Mouse (Mus musculus) adipocyte (in vitro differentiated cells): ENCODE results near the gene Zdhhc12.
"Not testable (repeated sequence)": the region's sequence is repeated elsewhere in the genome, so short reads cannot be mapped to it uniquely, and the experiment has no call there.

Source experiments
- DNase-seq: peaks from one replicate; pipeline ENCODE4 v3.0.0-alpha.2; 2016; ENCODE audit warnings: low spot score

The Zdhhc12 gene

DNA sequence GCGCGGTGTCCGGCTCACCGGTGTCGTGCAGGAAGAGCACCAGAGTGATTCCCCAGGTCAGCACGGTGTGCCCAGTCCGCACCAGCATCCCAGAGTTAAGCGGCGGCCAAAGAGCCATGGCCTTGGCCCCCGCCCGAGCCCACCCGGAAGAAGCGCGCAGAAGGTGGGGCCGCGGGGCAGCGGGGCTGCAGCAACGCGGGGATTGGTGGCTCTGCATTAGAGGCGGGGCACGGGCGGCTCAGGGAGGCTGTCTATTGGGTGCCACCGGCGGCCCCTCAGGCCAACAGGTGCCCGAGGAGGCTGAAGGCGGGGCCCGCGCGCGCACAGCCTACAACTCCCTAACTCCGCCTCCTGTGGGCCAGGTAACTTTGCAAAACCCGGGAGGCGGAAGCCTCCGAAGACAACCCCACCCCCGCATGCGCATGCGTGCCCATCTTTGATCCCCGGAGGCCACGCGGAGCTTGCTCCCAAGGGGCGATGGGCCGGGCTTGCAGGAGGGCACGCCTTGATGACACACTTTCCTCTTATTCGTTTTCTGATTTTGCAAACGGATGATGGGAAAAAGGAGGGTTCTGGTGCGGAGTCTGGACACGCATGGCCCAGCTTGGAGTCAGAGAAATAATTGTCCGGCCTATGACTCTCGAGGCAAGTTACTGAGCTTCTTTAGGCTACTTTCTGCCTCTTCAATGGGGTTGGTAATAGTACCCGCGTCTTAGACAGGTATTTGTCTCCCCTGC, at the start of gene Zdhhc12:
TSS of gene Zdhhc12 (minus strand) at position 178 of the 737 bp plus-strand sequence.
- peak; percentile 92 for DNase-seq

DNA sequence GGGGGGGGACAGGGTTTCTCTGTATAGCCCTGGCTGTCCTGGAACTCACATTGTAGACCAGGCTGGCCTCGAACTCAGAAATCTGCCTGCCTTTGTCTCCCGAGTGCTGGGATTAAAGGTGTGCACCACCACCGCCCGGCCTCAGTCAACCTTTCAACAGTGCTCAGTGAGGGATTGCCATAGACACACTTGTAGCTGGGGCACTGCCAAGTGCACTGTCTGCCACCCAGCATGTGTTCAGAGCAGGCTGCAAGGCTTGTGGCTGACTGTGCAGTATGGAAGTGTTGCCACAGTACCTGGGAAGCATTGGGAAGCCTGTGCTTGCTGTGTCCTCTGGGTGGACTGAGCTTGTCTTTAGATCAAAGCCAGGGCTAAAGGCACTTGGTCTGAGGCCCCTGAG, 46.6 kb upstream of the Zdhhc12 start:
- DNase-seq: peak; percentile 39

DNA sequence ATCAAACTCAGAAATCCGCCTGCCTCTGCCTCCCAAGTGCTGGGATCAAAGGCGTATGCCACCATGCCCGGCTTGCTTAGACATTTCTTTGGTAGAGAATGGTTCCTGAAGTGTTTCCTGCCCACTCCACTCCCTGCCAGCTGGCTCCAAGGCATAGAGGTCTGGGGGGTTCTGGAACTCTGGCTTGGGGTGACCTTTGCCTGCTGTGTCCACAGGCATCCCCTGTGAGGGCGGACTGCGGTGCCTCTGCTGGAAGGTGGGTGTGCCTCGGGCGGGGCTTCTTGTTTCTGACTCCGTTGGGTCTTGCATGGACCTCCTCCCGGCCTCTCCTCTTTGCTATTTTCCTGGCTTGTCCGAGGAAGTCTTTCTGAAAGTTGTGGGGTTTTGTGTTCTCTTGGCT, 43.0 kb upstream of the Zdhhc12 start:
- no peak for DNase-seq

DNA sequence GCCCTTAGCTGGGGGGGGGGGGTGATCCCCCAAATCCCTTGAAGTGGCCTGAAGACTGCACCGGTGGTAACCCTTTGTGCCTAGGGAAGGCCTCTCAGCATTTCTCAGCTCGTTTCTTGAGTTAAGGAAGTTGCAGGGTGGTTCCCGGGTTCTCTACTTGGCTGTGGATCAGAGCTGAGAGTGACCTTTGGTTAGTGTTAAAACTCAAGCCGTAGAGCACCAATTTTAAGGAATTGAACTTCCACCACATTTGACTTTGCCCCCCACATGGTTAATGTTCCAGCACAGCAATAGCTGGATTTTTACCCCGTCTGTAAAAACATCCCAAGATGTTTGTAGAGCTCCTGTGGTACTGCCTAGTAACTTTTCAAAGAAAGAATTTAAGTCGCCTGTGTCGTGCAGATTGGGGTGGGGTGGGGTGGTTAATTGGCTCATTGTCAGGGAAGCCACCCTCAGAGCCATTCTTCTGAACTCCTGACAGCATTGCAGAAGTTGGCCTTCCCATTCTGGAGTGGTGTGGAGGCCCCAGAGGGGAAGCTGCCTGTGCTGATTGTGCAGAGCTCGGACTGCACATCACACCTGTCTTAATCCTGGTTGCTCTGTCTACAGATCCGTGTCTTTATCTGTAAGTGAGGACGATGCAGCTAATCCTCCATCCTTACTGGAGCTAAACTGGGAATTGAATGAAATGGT, 41.6 kb upstream of the Zdhhc12 start:
- peak; percentile 51 for DNase-seq

DNA sequence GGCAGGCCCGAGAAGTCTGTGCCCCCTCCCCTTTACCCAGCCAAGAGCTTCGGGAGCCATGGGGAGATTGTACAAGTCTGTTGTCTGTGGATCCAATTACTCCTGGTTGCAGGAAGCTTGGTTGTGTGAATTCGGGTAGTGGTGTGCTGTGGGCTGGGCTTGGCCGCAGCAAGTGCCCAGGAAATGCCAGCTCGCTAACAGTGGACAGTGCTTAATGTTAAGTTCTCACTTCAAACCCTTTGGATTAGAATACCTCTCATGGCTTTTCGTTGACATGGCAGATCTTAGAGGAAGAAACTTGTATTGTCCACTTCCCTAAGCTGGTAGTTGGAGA, 40.9 kb upstream of the Zdhhc12 start:
- peak; percentile 32 for DNase-seq

DNA sequence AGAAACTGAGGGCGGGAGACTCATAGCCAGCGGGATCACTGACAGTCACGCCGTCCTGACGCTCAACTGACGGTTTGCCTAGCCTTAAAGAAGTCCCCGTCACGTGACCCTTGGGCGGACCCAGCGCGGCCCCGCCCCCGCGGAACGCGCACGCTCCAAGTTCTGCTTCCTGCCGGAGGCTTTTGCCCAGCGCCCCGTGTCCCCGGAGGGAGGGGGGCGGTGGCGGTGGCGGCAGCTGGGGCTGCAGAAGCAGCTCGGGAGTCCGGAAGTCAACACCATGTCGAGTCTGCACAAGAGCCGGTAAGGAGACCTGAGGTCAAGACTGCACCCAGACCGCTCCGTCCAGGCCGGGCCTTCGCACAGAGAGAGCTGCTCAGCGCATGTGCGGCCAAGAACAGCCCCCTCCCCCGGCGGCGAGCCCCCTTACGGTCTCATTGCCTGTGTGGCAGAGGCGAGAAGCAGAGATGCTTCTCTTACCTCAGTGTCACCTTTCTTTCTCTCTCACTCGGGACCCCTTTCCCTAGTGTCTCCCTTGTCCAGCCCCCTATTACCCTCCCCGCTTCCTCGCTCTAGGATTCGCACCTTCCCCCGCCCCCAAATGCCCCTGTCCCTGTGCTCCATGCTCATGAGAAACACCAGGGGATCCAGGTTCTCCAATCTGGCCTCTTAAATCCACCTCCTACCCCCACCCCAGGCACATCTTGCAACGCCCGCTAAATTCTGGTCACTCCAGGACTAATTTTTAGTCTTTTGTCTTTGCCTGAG, 40.3 kb upstream of the Zdhhc12 start, which contains the start of gene Tbc1d13:
TSS of gene Tbc1d13 (plus strand) at position 134 of the 765 bp plus-strand sequence.
- DNase-seq: peak; percentile 94

GRCm38 (mm10) chr2:30132801-30133612, 39.6 kb upstream of the Zdhhc12 start:
- DNase-seq: peak; percentile 81

GRCm38 (mm10) chr2:30131240-30131639, 37.8 kb upstream of the Zdhhc12 start:
- DNase-seq: not testable (repeated sequence)

GRCm38 (mm10) chr2:30130156-30130555, 36.7 kb upstream of the Zdhhc12 start:
- DNase-seq: no peak

- DNase-seq: peak; percentile 55
Measured at GRCm38 (mm10) chr2:30128789-30129188, 35.3 kb upstream of the Zdhhc12 start.

- peak; percentile 95 for DNase-seq
Measured at GRCm38 (mm10) chr2:30124472-30125274, 31.2 kb upstream of the Zdhhc12 start, which contains the start of gene Zer1. Zer1 (minus strand) TSS chr2:30124585.

GRCm38 (mm10) chr2:30123729-30124471, 30.5 kb upstream of the Zdhhc12 start:
- peak; percentile 19 for DNase-seq

DNA sequence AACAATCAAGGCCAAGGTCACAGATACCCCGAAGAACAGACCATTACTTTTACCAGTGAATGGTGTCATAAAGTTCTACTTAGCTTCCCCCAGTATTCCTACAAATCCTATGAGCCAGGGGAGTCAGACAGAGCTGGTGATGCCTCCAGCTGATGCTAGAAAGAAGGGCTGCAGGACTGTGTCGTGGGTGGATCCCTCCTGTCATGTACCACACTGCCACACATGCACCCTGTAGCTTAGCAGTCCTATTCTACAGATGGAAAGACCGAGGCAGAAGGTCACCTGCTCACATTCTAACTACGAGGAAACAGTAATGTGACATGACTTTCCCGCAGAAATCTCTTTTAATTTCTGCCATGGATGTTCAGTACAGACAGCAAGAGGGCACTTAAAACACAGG, 29.3 kb upstream of the Zdhhc12 start:
- DNase-seq: no peak

GRCm38 (mm10) chr2:30120269-30120668, 26.8 kb upstream of the Zdhhc12 start:
- no peak for DNase-seq

- no peak for DNase-seq
Measured at GRCm38 (mm10) chr2:30119641-30120051, 26.2 kb upstream of the Zdhhc12 start.

DNA sequence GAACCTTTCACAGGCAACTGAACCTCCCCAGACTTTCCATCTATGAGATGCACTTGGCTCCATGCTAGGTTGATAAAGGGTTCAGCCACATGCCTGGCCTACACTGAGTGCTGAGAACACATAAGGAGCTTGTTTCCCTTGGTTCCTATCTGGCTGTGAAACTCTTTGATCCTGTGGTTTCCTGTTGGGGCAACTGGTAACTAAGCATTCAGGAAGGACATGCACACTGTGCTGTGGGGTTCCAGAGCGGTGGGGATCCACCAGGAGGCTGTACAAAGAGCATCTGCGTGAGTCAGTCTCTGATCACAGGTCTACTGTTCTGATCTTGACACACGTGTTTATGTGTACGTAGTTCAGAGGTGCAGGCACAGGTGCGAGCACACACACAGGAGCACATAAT, 19.1 kb upstream of the Zdhhc12 start:
- DNase-seq: no peak

- DNase-seq: no peak
Measured at GRCm38 (mm10) chr2:30111500-30111899, 18.1 kb upstream of the Zdhhc12 start.

GRCm38 (mm10) chr2:30108260-30108659, 14.8 kb upstream of the Zdhhc12 start:
- DNase-seq: no peak

DNA sequence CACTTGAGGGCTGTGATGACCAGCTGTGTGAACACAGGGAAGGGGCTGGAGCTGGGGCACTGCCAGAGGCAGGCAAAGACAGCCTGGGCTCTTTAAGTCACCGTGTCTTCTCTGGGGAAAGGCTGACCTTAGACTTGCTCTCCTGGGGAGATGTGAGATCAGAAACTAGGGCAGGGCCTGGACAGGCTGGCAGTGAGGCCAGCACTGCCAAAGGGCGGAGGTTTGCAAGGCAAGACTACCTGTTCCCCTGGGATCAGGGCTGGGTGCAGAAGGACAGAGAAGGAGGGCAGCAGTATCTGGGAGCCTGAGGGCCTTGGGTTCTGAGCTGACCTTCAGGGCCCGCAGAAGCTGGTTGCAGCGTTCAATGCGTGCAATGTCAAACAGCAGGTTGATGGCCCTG, 14.2 kb upstream of the Zdhhc12 start:
- no peak for DNase-seq

DNA sequence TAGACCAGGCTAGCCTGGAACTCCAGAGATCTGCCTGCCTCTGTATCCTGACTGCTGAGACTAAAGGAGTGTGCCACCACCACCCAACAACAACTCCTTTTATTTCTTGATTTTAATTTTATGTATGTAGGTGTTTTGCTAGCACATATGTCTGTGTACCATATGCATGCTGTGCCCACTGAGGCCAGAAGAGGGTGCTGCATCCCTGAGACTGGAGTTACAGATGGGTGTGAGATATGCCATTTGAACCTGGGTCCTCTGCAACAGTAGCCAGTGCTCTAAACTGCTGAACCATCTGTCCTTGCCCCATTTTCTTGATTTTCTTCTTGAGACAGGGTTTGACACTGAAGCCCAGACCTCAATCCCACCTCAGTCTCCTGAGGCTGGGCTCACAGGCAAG, 12.9 kb upstream of the Zdhhc12 start:
- DNase-seq: peak; percentile 37
